Mouse (Mus musculus) MEL (cell line): ENCODE measurements around the gene Gimap7. TPM values are rescaled to one million over a fixed set of nuclear protein-coding genes. Genes with fewer than 3 reads are reported as not detected.
"Not testable (repeated sequence)": the region's sequence is repeated elsewhere in the genome, so short reads cannot be mapped to it uniquely, and the experiment has no call there.

Source experiments
- DNase-seq: peaks from one replicate; pipeline ENCODE4 v3.0.0; 2011; ENCODE audit warnings: low read depth, low spot score
- H3K27ac ChIP-seq: 2 replicates; pipeline ENCODE4 v1.5.1; 2012; ENCODE audit warnings: low read depth, mild to moderate bottlenecking, control low read depth, low read length, moderate library complexity; ENCODE audit not compliant: control insufficient read depth
- H3K27me3 ChIP-seq, 2 experiments: fragments of 150-350 bp in 1 of 2; sonication (generic) in 1 of 2; 2 replicates each; pipeline ENCODE4 v1.6.1; 2012; ENCODE audit warnings: low read length in 2 of 2, mild to moderate bottlenecking in 2 of 2, improper control_type of control experiment in 1 of 2, moderate library complexity in 1 of 2; ENCODE audit not compliant: insufficient read depth in 2 of 2, control insufficient read depth in 1 of 2
- H3K36me3 ChIP-seq, 2 experiments: 2 replicates each; pipeline ENCODE4 v1.6.1; 2012 to 2014; ENCODE audit warnings: low read length in 2 of 2, improper control_type of control experiment in 1 of 2, inconsistent platforms in 1 of 2, mild to moderate bottlenecking in 1 of 2; ENCODE audit not compliant: insufficient read depth in 2 of 2, control insufficient read depth in 1 of 2
- H3K4me1 ChIP-seq, 2 experiments: fragments of 150-350 bp in 1 of 2; sonication (generic) in 1 of 2; 2 replicates each; pipeline ENCODE4 v1.6.1; 2012; ENCODE audit warnings: low read length in 2 of 2, improper control_type of control experiment in 1 of 2, mild to moderate bottlenecking in 1 of 2; ENCODE audit not compliant: insufficient read depth in 2 of 2, control insufficient read depth in 1 of 2
- H3K4me3 ChIP-seq, 2 experiments: fragments of 150-350 bp in 1 of 2; sonication (generic) in 1 of 2; 2 replicates each; pipeline ENCODE4 v1.5.1; 2012; ENCODE audit warnings: low read depth in 2 of 2, low read length in 2 of 2, mild to moderate bottlenecking in 2 of 2, moderate library complexity in 2 of 2, control low read depth in 1 of 2, improper control_type of control experiment in 1 of 2; ENCODE audit not compliant: control insufficient read depth in 1 of 2, insufficient read depth in 1 of 2
- H3K79me2 ChIP-seq: 2 replicates; pipeline ENCODE4 v1.6.1; 2012; ENCODE audit warnings: mild to moderate bottlenecking, low read length, moderate library complexity; ENCODE audit not compliant: control insufficient read depth, poor library complexity, insufficient read depth
- H3K9ac ChIP-seq: 2 replicates; pipeline ENCODE4 v1.6.1; 2012; ENCODE audit warnings: low read depth, mild to moderate bottlenecking, control low read depth, low read length, moderate library complexity; ENCODE audit not compliant: control insufficient read depth, poor library complexity, severe bottlenecking
- H3K9me3 ChIP-seq: fragments of 150-350 bp; sonication (generic); replicated peaks from 2 replicates; pipeline ENCODE4 v1.6.1; 2012; ENCODE audit warnings: mild to moderate bottlenecking, low read length, improper control_type of control experiment, moderate library complexity; ENCODE audit not compliant: insufficient read depth
- BHLHE40 ChIP-seq: IDR thresholded peaks from 2 replicates; pipeline ENCODE4 v1.6.1; 2012; ENCODE audit warnings: low read depth, mild to moderate bottlenecking, inconsistent platforms, low read length, improper control_type of control experiment, borderline replicate concordance
- CHD1 ChIP-seq: IDR thresholded peaks from 2 replicates; pipeline ENCODE4 v1.6.1; 2012; ENCODE audit warnings: low read depth, mild to moderate bottlenecking, inconsistent platforms, low read length, improper control_type of control experiment
- CHD2 ChIP-seq: IDR thresholded peaks from 2 replicates; pipeline ENCODE4 v1.6.1; 2011; ENCODE audit warnings: low read length, improper control_type of control experiment
- CTCF ChIP-seq, 3 experiments: IDR thresholded peaks in 2 of 3; conservative IDR thresholded peaks in 1 of 3; 2 replicates each; pipeline ENCODE4 v1.5.1; 2011 to 2012; ENCODE audit warnings: low read length in 3 of 3, low read depth in 2 of 3, mild to moderate bottlenecking in 2 of 3, improper control_type of control experiment in 1 of 3, inconsistent platforms in 1 of 3, mixed read lengths in 1 of 3, moderate library complexity in 1 of 3; ENCODE audit not compliant: control insufficient read depth in 1 of 3, insufficient read depth in 1 of 3, poor library complexity in 1 of 3, severe bottlenecking in 1 of 3
- ETS1 ChIP-seq: IDR thresholded peaks from 2 replicates; pipeline ENCODE4 v1.6.1; 2012; ENCODE audit warnings: low read depth, mild to moderate bottlenecking, inconsistent platforms, low read length, improper control_type of control experiment, moderate library complexity
- GATA1 ChIP-seq: IDR thresholded peaks from 2 replicates; pipeline ENCODE4 v1.6.1; 2011; ENCODE audit warnings: low read depth, low read length, improper control_type of control experiment
- KAT2A ChIP-seq: conservative IDR thresholded peaks from 2 replicates; pipeline ENCODE4 v1.6.1; 2012; ENCODE audit warnings: low read depth, low read length, improper control_type of control experiment, inconsistent platforms
- MAZ ChIP-seq: IDR thresholded peaks from 2 replicates; pipeline ENCODE4 v1.6.1; 2012; ENCODE audit warnings: low read depth, mild to moderate bottlenecking, inconsistent platforms, low read length, improper control_type of control experiment
- MEF2A ChIP-seq: IDR thresholded peaks from 2 replicates; pipeline ENCODE4 v1.6.1; 2014; ENCODE audit warnings: low read depth, mild to moderate bottlenecking, inconsistent platforms, low read length, improper control_type of control experiment; ENCODE audit not compliant: poor library complexity, insufficient replicate concordance, severe bottlenecking; ENCODE audit errors: extremely low read depth
- MYB ChIP-seq: IDR thresholded peaks from 2 replicates; pipeline ENCODE4 v1.6.1; 2011; ENCODE audit warnings: mild to moderate bottlenecking, low read depth, low read length, improper control_type of control experiment
- MYC ChIP-seq: IDR thresholded peaks from 2 replicates; pipeline ENCODE4 v1.6.1; 2011; ENCODE audit warnings: low read depth, mild to moderate bottlenecking, low read length, improper control_type of control experiment, moderate library complexity
- NELFE ChIP-seq: IDR thresholded peaks from 2 replicates; pipeline ENCODE4 v1.6.1; 2011; ENCODE audit warnings: low read depth, low read length, improper control_type of control experiment
- NRF1 ChIP-seq: IDR thresholded peaks from 2 replicates; pipeline ENCODE4 v1.6.1; 2014; ENCODE audit warnings: low read depth, mild to moderate bottlenecking, inconsistent platforms, low read length, improper control_type of control experiment, moderate library complexity; ENCODE audit not compliant: poor library complexity, insufficient read depth, severe bottlenecking
- POLR2AphosphoS5 ChIP-seq: IDR thresholded peaks from 2 replicates; pipeline ENCODE4 v1.6.1; 2012; ENCODE audit warnings: low read depth, borderline replicate concordance, mild to moderate bottlenecking, inconsistent platforms, low read length, moderate library complexity, mixed read lengths
- SMC3 ChIP-seq: IDR thresholded peaks from 2 replicates; pipeline ENCODE4 v1.6.1; 2011; ENCODE audit warnings: low read depth, low read length, improper control_type of control experiment
- TCF12 ChIP-seq: IDR thresholded peaks from 2 replicates; pipeline ENCODE4 v1.6.1; 2014; ENCODE audit warnings: low read depth, mild to moderate bottlenecking, inconsistent platforms, low read length, improper control_type of control experiment, moderate library complexity
- USF1 ChIP-seq: IDR thresholded peaks from 2 replicates; pipeline ENCODE4 v1.6.1; 2014; ENCODE audit warnings: low read depth, mild to moderate bottlenecking, inconsistent platforms, low read length, improper control_type of control experiment, moderate library complexity
- ZC3H11A ChIP-seq: IDR thresholded peaks from 2 replicates; pipeline ENCODE4 v1.6.1; 2012; ENCODE audit warnings: low read depth, mild to moderate bottlenecking, inconsistent platforms, low read length, improper control_type of control experiment
- polyA plus RNA-seq, 2 experiments: library from polyadenylated mRNA; stranded (reverse) in 1 of 2; unstranded in 1 of 2; fragments of >175 nt in 1 of 2; fragments of >200 nt in 1 of 2; gene quantifications; 2 replicates each; pipeline versions ENCODE4 v1.2.1 to v1.2.4; 2012; ENCODE audit warnings: low replicate concordance in 2 of 2, low read depth in 1 of 2; ENCODE audit not compliant: insufficient read length in 2 of 2, insufficient read depth in 1 of 2, missing spikeins in 1 of 2
- total RNA-seq: library from RNA; depleted of rRNA; stranded (reverse); fragments of 300-350 nt; gene quantifications from 2 replicates; pipeline ENCODE4 v1.2.3, GENCODE M21; 2012

Gimap7 gene
- total and polyA plus RNA-seq, 3 experiments, result not detected

GRCm38 (mm10) chr6:48681472-48682090 is 36.8 kb upstream of the Gimap7 start:
- DNase-seq, result no peak
- no peaks in the 10 kb centered on the region for H3K79me2 ChIP-seq
- no peaks in the 10 kb centered on the region for H3K4me1 ChIP-seq
- TF ChIP-seq NELFE, result no peak
- TF ChIP-seq CTCF (IDR thresholded peaks at IDR 0.05 in 2 of 3, conservative IDR thresholded peaks at IDR 0.05 in 1 of 3; ENCODE audit: control insufficient read depth in 1 of 3, insufficient read depth in 1 of 3, low read depth in 2 of 3, low read length in 3 of 3, poor library complexity in 1 of 3, severe bottlenecking in 1 of 3), result no peak
- TF ChIP-seq SMC3, result no peak
- no peak for TF ChIP-seq KAT2A
- TF ChIP-seq MYB, result no peak
- no peak for TF ChIP-seq ZC3H11A
- TF ChIP-seq NRF1, result no peak
- TF ChIP-seq POLR2AphosphoS5, result no peak
- no peak for TF ChIP-seq MEF2A
- no peak for TF ChIP-seq BHLHE40
- no peak for TF ChIP-seq ETS1
- no peak for TF ChIP-seq GATA1
- H3K27ac ChIP-seq, result no peak overlapping the region
- no peaks in the 10 kb centered on the region for H3K9me3 ChIP-seq
- H3K4me3 ChIP-seq, result no peak overlapping the region
- no peaks in the 10 kb centered on the region for H3K27me3 ChIP-seq
- no peak overlapping the region for H3K9ac ChIP-seq
- no peaks in the 10 kb centered on the region; a peak in 1 of 4 replicates for H3K36me3 ChIP-seq

- Histone ChIP-seq H3K4me3 (no peak overlapping the region), H3K9ac (no peak overlapping the region), H3K36me3 (no peaks in the 10 kb centered on the region), H3K27ac (no peak overlapping the region), H3K79me2 (no peaks in the 10 kb centered on the region), H3K27me3 (no peaks in the 10 kb centered on the region), H3K4me1 (no peaks in the 10 kb centered on the region), H3K9me3 (no peaks in the 10 kb centered on the region)
- no peak for TF ChIP-seq CTCF (IDR thresholded peaks at IDR 0.05 in 2 of 3, conservative IDR thresholded peaks at IDR 0.05 in 1 of 3; ENCODE audit: control insufficient read depth in 1 of 3, insufficient read depth in 1 of 3, low read depth in 2 of 3, low read length in 3 of 3, poor library complexity in 1 of 3, severe bottlenecking in 1 of 3)
- no peak for TF ChIP-seq GATA1
- no peak for TF ChIP-seq CHD2
- TF ChIP-seq USF1, result no peak
- no peak for TF ChIP-seq SMC3
- TF ChIP-seq MYB, result no peak
- no peak for TF ChIP-seq MYC
- TF ChIP-seq CHD1, result no peak
- TF ChIP-seq TCF12, result no peak
- TF ChIP-seq MAZ, result no peak
- DNase-seq, result no peak
Observed at GRCm38 (mm10) chr6:48682271-48682670, 36.1 kb upstream of the Gimap7 start.

- not testable (repeated sequence) for DNase-seq, H3K9me3 ChIP-seq, H3K4me1 ChIP-seq, H3K27me3 ChIP-seq, H3K9ac ChIP-seq, H3K79me2 ChIP-seq, H3K36me3 ChIP-seq, H3K4me3 ChIP-seq, H3K27ac ChIP-seq
Observed at GRCm38 (mm10) chr6:48683263-48683821, 35.1 kb upstream of the Gimap7 start.
